Mouse (Mus musculus) limb, embryonic 14.5 days (tissue): ENCODE measurements at regions not wholly inside any gene's neighbourhood (a gene's known extent, or its start where the extent isn't known, plus 50 kb on each side); places are given as distances from the start of the nearest gene placed in this dataset.

Experiments used
- ATAC-seq: fragments of 200-750 bp; cut with Nextera tagmentation; 2 replicates; pipeline ENCODE4 v1.8.0; 2017; ENCODE audit warnings: low read depth, moderate number of reproducible peaks, moderate TSS enrichment; ENCODE audit not compliant: low FRiP score
- DNase-seq: peaks from one replicate; pipeline ENCODE4 v3.0.0-alpha.2; 2015; ENCODE audit warnings: low spot score
- H3K27ac ChIP-seq: fragments of 300-500 bp; sonication (generic); replicated peaks from 2 replicates; pipeline ENCODE4 v1.5.1; 2014; ENCODE audit warnings: low read depth, mild to moderate bottlenecking, low read length, moderate library complexity, mixed read lengths
- H3K27me3 ChIP-seq: fragments of 300-500 bp; sonication (generic); 2 replicates; pipeline ENCODE4 v1.6.1; 2014; ENCODE audit warnings: low read length, mixed read lengths; ENCODE audit not compliant: control insufficient read depth, insufficient read depth
- H3K36me3 ChIP-seq: fragments of 300-500 bp; sonication (generic); 2 replicates; pipeline ENCODE4 v1.6.1; 2014; ENCODE audit warnings: mild to moderate bottlenecking, low read length, moderate library complexity, mixed read lengths; ENCODE audit not compliant: control insufficient read depth, insufficient read depth
- H3K4me1 ChIP-seq: fragments of 300-500 bp; sonication (generic); 2 replicates; pipeline ENCODE4 v1.6.1; 2014; ENCODE audit warnings: antibody characterized with exemption, low read length, mixed read lengths; ENCODE audit not compliant: control insufficient read depth, insufficient read depth
- H3K4me2 ChIP-seq: fragments of 300-500 bp; sonication (generic); replicated peaks from 2 replicates; pipeline ENCODE4 v1.6.1; 2014; ENCODE audit warnings: low read depth, mild to moderate bottlenecking, low read length, moderate library complexity; ENCODE audit not compliant: severe bottlenecking
- H3K4me3 ChIP-seq: fragments of 300-500 bp; sonication (generic); replicated peaks from 2 replicates; pipeline ENCODE4 v1.5.1; 2014; ENCODE audit warnings: low read length
- H3K9ac ChIP-seq: fragments of 300-500 bp; sonication (generic); 2 replicates; pipeline ENCODE4 v1.6.1; 2014; ENCODE audit warnings: mild to moderate bottlenecking, low read depth, low read length, moderate library complexity; ENCODE audit not compliant: severe bottlenecking
- H3K9me3 ChIP-seq: fragments of 300-500 bp; sonication (generic); 2 replicates; pipeline ENCODE4 v1.6.1; 2016; ENCODE audit warnings: low read length; ENCODE audit not compliant: control insufficient read depth
- POLR2A ChIP-seq: fragments of 200-500 bp; IDR thresholded peaks from 2 replicates; pipeline ENCODE4 v1.8.0; 2012; ENCODE audit warnings: inconsistent platforms, mild to moderate bottlenecking, moderate library complexity, borderline replicate concordance; ENCODE audit not compliant: insufficient read depth, insufficient read length; ENCODE audit errors: extremely low read depth
- WGBS: fragments of 180-500 bp; shearing (Covaris S2); extraction: QIAGEN DNeasy Blood & Tissue Kit; methylation state at CpG from one replicate; pipeline ENCODE4 v1.1.7; 2014; 5-methylcytosine and 5-hydroxymethylcytosine counted together

GRCm38 (mm10) chr7:54783550-54784529 lies 51.5 kb upstream of the Luzp2 start:
- DNase-seq (no peak), ATAC-seq (no peak; the same call in 1 of the 2 replicates)
- no peaks in the 10 kb centered on the region for H3K9me3 ChIP-seq
- no peak overlapping the region for H3K9ac ChIP-seq
- no peaks in the 10 kb centered on the region for H3K36me3 ChIP-seq
- no peak overlapping the region for H3K27ac ChIP-seq
- TF ChIP-seq POLR2A: no peak
- H3K27me3 ChIP-seq: no peaks in the 10 kb centered on the region
- H3K4me2 ChIP-seq: no peak overlapping the region
- H3K4me1 ChIP-seq: no peaks in the 10 kb centered on the region
- 79% methylated on average over 10 of the region's 10 CpGs for WGBS
- H3K4me3 ChIP-seq: no peak overlapping the region
